Mouse (Mus musculus): ENCODE data around the gene Epb41l4b.

Epb41l4b gene

GRCm38 (mm10) chr4:56944286-56944685 lies 199.0 kb downstream of the Epb41l4b start:
- DNase-seq (ENCODE audit: low spot score in 2 of 2) = no peak

DNA sequence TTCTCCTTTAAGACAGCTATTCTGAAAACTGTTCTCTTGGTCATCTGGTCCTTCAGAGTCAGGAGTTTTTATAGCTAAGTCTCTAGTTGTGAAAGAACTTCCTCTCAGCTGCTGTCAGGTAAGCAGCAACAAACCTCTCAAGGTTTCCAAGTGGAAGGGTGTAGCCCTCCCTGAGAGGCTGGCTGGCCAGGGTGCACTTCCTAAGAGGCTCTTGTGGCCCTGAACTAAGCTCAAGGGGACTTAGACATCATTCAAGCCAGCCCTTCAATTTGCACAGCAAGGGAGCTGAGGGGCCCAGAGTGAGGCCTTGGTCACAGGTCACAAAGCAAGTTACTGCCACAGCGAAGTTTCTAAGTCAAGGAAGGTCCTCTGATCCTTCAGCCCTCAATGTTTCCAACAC lies 200.0 kb downstream of the Epb41l4b start:
- DNase-seq (ENCODE audit: low spot score in 2 of 2) = no peak

DNA sequence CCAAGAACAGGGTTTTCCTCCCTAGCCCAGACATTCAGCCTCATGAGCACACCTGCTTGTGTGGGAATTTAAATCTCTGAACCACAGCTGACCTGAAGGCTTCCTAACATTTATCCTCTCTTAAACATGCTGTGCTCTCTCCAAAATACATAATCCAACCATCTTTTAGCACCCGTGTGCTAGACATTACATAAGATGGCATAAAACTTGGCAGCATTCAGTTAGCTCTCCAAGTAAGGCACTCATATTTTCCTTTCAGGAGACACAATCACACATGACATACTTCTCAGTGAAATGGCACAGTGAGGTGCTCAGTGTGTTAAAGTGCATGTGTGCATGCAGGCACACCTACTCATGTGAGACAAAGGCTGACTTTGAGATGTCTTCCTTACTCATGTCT lies 200.7 kb downstream of the Epb41l4b start:
- DNase-seq (ENCODE audit: low spot score in 2 of 2) = no peak
